Mouse (Mus musculus): ENCODE results near the gene Tnfrsf22. TPM values are rescaled to one million over a fixed set of nuclear protein-coding genes. Genes with fewer than 3 reads are reported as not detected.
"Not testable (repeated sequence)": the region's sequence is repeated elsewhere in the genome, so short reads cannot be mapped to it uniquely, and the experiment has no call there.

The Tnfrsf22 gene
- 1 to 10 TPM; 2.6 to 2.8 TPM for total RNA-seq (2021)
- long read RNA-seq, experiment 1, result 0 reads
- long read RNA-seq, experiment 2, result 0 reads

DNA sequence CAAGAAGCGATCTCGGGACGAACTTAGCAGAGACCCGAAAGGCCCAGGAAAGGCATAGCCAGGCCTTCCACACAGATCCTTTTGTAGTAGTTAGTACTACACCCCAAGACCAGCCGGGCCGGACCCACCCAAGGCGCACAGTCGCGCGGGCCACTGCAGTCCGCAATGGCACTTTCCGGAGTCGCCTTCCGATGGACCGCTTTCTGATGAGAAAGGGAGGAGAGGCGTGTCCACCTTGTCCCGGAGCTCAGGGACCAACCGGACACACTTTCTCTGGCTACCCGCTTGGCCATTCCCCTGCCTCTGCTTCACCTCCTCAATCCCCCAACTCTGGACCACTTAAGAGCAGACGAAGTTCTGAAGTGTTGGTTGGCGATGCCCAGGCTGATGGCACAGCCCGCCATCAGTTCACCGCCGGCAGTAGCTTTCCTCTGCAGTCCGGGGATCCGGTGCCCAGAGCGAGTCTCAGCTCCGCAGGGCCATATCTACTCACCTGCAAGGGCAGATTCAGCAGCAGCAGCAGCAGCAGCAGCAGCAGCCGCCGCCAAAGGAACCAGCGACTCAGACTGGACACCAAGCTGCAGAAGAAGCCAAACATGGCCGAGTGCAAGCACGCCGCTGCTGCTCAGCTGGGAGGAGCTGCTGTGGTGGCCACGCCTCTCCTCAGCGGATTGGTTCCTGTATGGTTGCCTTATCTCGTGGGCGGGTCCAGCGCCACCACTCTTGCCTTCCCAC, at the start of gene Tnfrsf22:
Tnfrsf22 (minus strand) TSS at position 628 of the 735 bp plus-strand sequence.
- 0 out of 2 replicates have a peak, but pooled peaks have one; percentile 2 for TF ChIP-seq CTCF (conservative IDR thresholded peaks at IDR 0.05)
- peak within 1 kb of the TSS; percentile 59 for H3K4me3 ChIP-seq
- DNase-seq (ENCODE audit: low spot score in 2 of 2), result peak; percentile 63 to 84
- peak within 1 kb of the TSS; percentile 32; the same call in 1 of the 2 replicates for H3K27ac ChIP-seq

DNA sequence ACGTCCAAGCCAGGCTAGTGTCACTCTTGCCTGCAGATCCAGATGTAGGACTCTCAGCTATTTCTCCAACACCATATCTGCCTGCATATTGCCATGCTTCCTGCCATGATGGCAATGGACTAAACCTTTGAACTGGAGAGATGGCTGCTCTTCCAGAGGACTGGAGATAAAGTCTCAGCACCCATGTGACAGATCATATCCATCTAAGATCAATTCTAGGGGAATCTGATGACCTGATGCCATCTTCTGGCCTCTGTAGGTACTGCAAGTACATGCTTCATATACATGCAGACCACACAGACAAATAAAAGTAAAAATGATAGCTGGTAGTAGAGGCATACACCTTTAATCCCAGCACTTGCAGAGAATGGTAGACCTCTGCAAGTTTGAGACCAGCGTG, 46.7 kb upstream of the Tnfrsf22 start:
- no peak for DNase-seq (ENCODE audit: low spot score in 2 of 2)
- no peak overlapping the region for H3K27ac ChIP-seq
- H3K4me3 ChIP-seq, result no peak overlapping the region
- TF ChIP-seq CTCF (conservative IDR thresholded peaks at IDR 0.05), result peak; percentile 77

DNA sequence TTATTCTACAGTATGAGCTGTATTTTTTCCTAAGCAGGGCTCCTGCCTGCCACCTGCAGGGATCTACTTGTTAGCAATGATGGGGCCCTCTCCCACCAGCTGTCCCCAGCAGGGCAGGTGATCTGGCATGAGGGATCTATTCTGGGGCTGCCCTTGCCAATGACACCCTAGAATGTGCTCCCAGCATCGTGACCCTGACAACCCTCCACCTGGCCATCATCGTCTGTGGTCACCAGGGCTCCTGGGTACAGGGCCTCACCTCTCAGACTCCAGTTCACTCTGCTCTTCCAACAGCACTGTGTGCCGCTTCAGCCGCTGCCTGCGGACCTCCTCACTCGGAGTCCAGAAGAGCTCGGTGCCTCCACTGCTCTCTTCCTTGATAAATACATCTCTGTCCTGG, 45.1 kb upstream of the Tnfrsf22 start:
- no peak for TF ChIP-seq CTCF (conservative IDR thresholded peaks at IDR 0.05)
- Histone ChIP-seq H3K4me3 (no peak overlapping the region), H3K27ac (no peak overlapping the region)
- DNase-seq (ENCODE audit: low spot score in 2 of 2), result no peak

DNA sequence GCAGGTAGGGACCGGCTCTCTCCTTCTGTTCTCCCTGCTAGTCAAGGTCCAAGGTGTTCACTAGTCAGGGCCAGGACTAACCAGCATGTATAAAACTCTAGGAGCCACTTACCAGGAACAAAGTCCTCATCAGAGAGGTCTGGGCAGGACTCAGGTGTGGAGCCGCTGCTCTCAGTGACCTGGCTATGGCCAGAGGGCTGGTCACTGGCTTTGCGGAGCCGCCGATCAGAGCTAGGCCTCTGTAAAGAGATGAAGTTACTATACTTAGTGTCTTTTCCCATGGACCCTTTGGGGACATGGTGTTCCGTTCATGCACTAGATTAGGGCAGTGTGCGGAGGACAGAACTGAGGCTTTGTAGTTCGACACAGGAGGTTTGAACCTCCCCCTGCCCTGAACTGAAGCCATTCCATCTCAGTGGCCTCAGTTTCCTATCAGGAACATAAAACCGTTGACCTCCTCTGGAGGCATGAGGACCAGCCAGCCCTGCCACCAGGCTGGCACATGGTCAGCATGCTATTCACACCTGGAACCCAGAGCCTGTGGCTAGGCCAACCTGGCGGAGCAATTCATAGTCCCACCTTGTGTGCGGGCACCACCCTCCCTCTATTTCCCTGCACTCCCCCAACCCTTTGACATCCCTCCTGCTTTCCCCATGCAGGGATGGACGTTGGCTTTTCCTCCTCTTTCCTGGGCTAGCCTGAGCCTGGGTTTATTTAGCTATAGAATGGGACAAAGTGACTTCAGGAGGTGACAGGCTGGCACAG, 43.5 kb upstream of the Tnfrsf22 start:
- no peak for DNase-seq (ENCODE audit: low spot score in 2 of 2)
- no peak overlapping the region for H3K4me3 ChIP-seq
- TF ChIP-seq CTCF (conservative IDR thresholded peaks at IDR 0.05), result no peak
- no peak overlapping the region for H3K27ac ChIP-seq

DNA sequence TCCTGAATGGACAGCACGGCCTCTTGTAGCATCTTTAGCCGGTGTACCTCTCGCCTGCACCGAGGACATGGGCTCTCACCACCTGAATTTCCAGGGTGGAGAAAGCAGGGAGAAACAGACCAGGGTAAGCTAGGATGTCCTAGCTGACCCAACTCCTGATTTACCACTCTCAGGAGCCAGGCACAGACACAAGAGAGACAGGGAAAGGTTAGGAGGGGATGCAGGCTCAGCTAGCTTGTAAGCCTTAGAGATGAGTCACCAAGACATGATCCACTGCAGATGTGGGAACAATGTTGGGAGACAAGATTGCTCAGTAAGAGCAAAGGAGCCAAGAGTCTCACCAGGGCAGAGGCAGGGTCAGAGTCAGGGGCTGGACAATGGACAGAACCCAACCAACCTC, 42.4 kb upstream of the Tnfrsf22 start:
- Histone ChIP-seq H3K4me3 (no peak overlapping the region), H3K27ac (no peak overlapping the region)
- TF ChIP-seq CTCF (conservative IDR thresholded peaks at IDR 0.05), result no peak
- no peak for DNase-seq (ENCODE audit: low spot score in 2 of 2)

DNA sequence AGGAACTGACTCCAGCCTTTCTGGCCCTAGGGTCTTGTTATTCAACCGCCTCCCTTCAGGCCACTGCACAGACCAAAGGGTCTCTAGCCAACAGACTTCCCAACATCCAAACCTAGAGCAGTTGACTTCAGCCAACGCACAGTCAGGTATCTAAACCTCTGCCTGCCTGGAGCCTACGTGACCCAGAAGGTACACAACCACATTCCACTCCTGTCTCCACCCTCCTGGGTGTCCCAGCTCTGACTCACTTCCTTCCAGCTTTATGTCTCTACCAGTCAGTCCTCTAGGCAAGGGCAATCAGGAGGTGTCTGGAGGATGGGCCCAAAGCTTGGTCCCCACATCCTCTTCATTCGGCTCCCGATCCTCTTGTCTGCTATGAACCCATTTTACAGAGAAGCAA, 41.7 kb upstream of the Tnfrsf22 start:
- Histone ChIP-seq H3K4me3 (no peak overlapping the region), H3K27ac (no peak overlapping the region)
- DNase-seq (ENCODE audit: low spot score in 2 of 2), result no peak
- TF ChIP-seq CTCF (conservative IDR thresholded peaks at IDR 0.05), result no peak

DNA sequence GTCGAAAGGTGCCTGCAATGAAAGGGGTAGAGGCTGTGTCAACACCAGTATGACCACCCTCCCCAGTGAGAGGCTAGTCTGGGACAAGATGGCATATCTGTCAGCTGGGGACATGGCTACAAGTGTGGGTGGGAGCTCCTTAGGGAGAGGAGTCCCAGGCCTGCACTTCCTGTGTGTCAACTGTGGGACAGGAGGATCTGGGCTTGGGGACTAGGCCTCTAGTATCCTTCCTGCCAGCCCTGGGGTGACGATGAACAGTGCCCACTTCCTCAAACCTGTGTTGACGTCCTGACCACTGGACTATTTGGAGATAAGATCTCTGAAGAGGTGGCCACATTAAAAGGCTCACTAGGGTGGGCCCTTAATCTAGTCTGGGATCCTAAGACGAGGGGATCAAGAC, 40.5 kb upstream of the Tnfrsf22 start:
- no peak for DNase-seq (ENCODE audit: low spot score in 2 of 2)
- no peak overlapping the region for H3K4me3 ChIP-seq
- TF ChIP-seq CTCF (conservative IDR thresholded peaks at IDR 0.05), result no peak

DNA sequence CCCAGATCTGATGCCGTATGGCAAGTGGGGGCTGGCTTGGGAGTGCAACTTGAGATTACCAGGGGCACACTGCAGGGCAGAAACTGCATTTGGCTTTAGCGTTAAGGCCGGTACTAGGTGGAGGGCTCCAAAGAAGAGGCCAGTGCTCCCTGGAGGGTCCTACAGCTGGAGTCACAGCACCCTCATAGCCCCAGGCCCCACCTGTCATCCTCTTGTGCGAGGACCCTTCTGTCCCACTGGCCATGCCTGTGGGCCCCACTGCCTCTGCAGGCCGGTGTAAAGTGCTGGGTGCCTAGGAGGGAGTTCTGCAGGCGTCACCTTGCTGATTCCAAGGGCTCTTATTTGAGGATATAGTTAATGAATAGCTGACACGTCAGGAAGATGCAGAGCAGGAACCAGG, 40.0 kb upstream of the Tnfrsf22 start:
- H3K27ac ChIP-seq, result no peak overlapping the region

More for the DNA sequence above, 40.5 kb upstream of the Tnfrsf22 start:
- H3K27ac ChIP-seq, result no peak overlapping the region

DNA sequence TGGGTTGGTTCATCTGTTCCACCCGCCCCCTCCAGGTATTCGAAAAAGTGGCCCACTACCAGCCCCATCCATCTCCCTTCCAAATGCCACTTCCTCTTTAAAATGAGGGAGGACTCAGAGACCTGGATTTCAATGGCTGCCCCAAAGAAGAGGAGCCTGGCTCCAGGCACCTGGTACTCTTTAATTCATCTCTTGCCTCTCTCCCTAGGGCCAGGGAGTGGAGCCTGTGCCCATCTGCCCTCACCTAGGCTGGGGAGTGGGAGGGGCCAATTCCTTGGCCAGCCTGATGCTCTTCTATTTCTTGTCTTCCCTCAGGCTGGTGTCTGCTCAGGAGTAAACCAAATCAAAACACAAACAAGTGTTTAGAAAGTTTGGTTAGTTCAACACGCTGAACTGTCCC, 37.2 kb upstream of the Tnfrsf22 start:
- not testable (repeated sequence) for H3K4me3 ChIP-seq; H3K27ac ChIP-seq; DNase-seq (ENCODE audit: low spot score in 2 of 2)

More for the DNA sequence above, 40.0 kb upstream of the Tnfrsf22 start:
- no peak for TF ChIP-seq CTCF (conservative IDR thresholded peaks at IDR 0.05)
- no peak for DNase-seq (ENCODE audit: low spot score in 2 of 2)
- no peak overlapping the region for H3K4me3 ChIP-seq

DNA sequence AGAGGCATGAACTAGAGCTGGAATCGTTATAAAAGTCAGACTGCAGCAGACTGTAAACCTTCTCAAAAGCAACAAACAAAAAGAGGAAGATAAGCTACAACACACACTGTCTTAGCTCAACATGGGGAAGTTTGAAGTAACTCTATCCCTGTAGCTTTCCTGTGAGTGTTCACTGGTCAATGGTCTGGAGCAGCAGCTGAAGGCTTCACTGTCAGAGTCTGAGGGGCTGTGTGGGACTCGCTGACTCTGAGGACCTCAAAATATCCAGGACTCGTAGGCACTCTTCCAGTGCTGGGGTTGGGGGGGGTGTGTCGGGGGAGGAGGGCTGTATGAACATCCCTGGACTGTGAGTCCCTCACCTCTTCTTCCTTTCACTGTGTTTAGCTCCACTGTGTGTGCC, 36.7 kb upstream of the Tnfrsf22 start:
- H3K27ac ChIP-seq; H3K4me3 ChIP-seq; DNase-seq (ENCODE audit: low spot score in 2 of 2): not testable (repeated sequence)

DNA sequence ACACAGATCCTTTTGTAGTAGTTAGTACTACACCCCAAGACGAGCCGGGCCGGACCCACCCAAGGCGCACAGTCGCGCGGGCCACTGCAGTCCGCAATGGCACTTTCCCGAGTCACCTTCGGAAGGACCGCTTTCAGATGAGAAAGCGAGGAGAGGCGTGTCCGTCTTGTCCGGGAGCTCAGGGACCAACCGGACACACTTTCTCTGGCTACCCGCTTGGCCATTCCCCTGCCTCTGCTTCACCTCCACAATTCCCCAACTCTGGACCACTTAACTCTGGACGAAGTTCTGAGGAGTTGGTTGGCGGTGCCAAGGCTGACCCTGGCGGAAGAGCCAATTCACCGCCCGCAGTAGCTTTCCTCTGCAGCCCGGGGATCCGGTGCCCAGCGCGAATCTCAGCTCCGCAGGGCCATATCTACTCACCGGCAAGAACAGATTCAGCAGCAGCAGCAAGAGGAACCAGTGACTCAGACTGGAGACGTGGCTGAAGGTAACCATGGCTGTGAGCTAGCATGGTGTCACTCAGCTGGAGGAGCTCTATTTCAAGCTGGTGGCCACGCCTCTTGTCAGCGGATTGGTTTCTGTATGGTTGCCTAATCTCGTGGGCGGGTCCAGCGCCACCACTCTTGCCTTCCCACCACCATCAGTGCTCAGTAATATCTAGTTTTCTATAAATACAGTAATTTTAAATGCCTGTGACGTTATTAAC, 36.1 kb upstream of the Tnfrsf22 start, which contains the start of gene Tnfrsf23:
Tnfrsf23 (minus strand) TSS at position 514 of the 709 bp plus-strand sequence.
- H3K4me3 ChIP-seq, result peak within 1 kb of the TSS; percentile 55
- peak; percentile 63 to 79 for DNase-seq (ENCODE audit: low spot score in 2 of 2)
- TF ChIP-seq CTCF (conservative IDR thresholded peaks at IDR 0.05), result no peak
- H3K27ac ChIP-seq, result no peak within 1 kb of the TSS

DNA sequence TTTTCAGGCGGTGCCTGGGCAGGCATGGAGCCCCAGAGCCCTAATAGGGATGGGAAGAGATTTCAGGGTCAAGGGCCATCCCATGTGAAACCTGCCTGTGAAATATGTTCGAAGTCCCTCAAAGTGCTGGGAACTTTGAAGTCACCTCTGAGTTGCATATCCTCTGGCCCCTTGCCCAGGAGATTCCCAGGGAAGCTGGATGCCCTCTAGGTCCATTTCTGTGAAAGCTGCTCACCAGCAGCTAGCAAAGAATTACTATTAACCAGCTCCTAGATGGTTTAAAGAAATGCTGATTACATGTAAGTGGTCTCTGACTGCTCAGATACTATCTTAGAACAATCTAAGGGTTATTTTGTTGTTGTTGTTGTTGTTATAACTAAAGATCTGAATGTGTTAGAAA, 35.1 kb upstream of the Tnfrsf22 start:
- not testable (repeated sequence) for H3K4me3 ChIP-seq; DNase-seq (ENCODE audit: low spot score in 2 of 2); H3K27ac ChIP-seq

DNA sequence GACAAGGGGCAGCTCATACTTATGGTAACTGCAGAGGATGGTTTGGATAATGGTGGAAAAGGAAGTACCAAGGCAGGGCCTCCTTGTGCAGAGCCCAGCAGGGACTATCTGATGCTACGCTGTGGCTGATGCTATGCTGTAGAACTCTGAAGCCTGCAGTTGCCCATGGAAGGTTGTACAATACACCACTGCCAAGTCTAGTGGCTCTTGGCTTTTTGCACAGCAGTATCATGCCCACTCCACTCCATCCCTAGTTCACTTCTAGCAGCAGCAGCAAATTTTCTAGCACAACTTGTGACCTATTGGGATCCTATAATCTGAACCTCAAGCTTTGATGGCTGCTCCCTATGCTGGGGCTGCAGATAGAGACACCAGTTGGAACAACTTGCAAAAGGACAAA, 32.1 kb upstream of the Tnfrsf22 start:
- TF ChIP-seq CTCF (conservative IDR thresholded peaks at IDR 0.05), result no peak
- DNase-seq (ENCODE audit: low spot score in 2 of 2), result no peak
- H3K4me3 ChIP-seq, result no peak overlapping the region
- no peak overlapping the region for H3K27ac ChIP-seq

DNA sequence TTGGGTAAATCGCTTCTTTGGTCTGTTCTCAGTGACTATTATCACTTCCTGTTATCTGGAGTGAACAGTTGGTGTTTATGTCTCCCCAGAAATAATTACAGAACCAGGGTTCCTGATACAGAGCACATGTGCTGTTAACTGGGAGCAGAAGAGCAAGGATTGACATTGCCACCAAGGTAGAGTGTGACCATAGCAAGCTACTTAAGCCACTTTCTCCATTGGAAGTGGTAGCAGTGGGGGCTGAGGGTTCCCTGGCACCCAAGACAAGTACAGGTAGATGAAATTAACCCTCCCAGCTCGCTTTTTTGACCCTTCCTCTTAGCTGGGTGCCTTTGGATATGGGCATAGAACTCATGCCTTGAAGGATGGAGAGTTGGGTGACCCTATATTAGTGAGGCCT, 31.4 kb upstream of the Tnfrsf22 start:
- DNase-seq (ENCODE audit: low spot score in 2 of 2); H3K27ac ChIP-seq; H3K4me3 ChIP-seq: not testable (repeated sequence)

DNA sequence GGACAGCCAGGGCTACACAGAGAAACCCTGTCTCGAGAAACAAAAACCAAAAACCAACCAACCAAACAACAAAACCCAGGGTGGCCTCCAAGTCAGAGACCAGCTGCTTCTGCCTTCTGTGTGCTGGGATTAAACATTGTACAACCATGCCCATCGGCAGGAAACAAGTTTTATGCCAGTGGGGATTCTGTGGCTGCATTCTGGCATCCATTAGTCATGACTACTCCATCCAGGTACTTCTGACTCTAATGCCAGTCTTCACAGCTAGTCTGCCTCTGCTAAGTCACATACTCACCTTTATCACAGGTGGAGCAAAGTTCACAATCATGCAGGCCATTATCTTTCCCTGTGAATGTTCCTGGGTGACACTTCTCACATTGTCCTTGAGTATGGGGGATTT, 30.2 kb upstream of the Tnfrsf22 start:
- H3K4me3 ChIP-seq; H3K27ac ChIP-seq; DNase-seq (ENCODE audit: low spot score in 2 of 2): not testable (repeated sequence)
